Mouse (Mus musculus) embryonic facial prominence, embryonic 14.5 days (tissue): Measurements from ENCODE around the gene Mypop. TPM values are rescaled to one million over a fixed set of nuclear protein-coding genes. Genes with fewer than 3 reads are reported as not detected.

Source experiments
- ATAC-seq: fragments of 200-750 bp; cut with Nextera tagmentation; 2 replicates; pipeline ENCODE4 v1.8.0; 2017; ENCODE audit warnings: low read depth, moderate number of reproducible peaks, moderate TSS enrichment
- DNase-seq: peaks from one replicate; pipeline ENCODE4 v3.0.0-alpha.2; 2015; ENCODE audit warnings: low spot score
- H3K27ac ChIP-seq: fragments of 300-500 bp; sonication (generic); replicated peaks from 2 replicates; pipeline ENCODE4 v1.5.1; 2014; ENCODE audit warnings: low read depth, mild to moderate bottlenecking, low read length, moderate library complexity
- H3K27me3 ChIP-seq: fragments of 300-500 bp; sonication (generic); replicated peaks from 2 replicates; pipeline ENCODE4 v1.6.1; 2014; ENCODE audit warnings: low read length; ENCODE audit not compliant: control insufficient read depth, insufficient read depth
- H3K36me3 ChIP-seq: fragments of 300-500 bp; sonication (generic); 2 replicates; pipeline ENCODE4 v1.6.1; 2014; ENCODE audit warnings: low read length, mixed read lengths; ENCODE audit not compliant: control insufficient read depth, insufficient read depth
- H3K4me1 ChIP-seq: fragments of 300-500 bp; sonication (generic); 2 replicates; pipeline ENCODE4 v1.6.1; 2014; ENCODE audit warnings: antibody characterized with exemption, low read length; ENCODE audit not compliant: control insufficient read depth, insufficient read depth
- H3K4me2 ChIP-seq: fragments of 300-500 bp; sonication (generic); 2 replicates; pipeline ENCODE4 v1.6.1; 2014; ENCODE audit warnings: low read depth, mild to moderate bottlenecking, low read length, moderate library complexity, mixed read lengths
- H3K4me3 ChIP-seq: fragments of 300-500 bp; sonication (generic); 2 replicates; pipeline ENCODE4 v1.5.1; 2014; ENCODE audit warnings: low read depth, mild to moderate bottlenecking, low read length
- H3K9ac ChIP-seq: fragments of 300-500 bp; sonication (generic); 2 replicates; pipeline ENCODE4 v1.6.1; 2014; ENCODE audit warnings: low read depth, mild to moderate bottlenecking, low read length, moderate library complexity, mixed read lengths
- H3K9me3 ChIP-seq: fragments of 300-500 bp; sonication (generic); 2 replicates; pipeline ENCODE4 v1.6.1; 2016; ENCODE audit warnings: low read length; ENCODE audit not compliant: control insufficient read depth
- WGBS: fragments of 180-500 bp; shearing (Covaris S2); extraction: QIAGEN DNeasy Blood & Tissue Kit; methylation state at CpG from one replicate; pipeline ENCODE4 v1.1.7; 2014; 5-methylcytosine and 5-hydroxymethylcytosine counted together
- polyA plus RNA-seq: library from polyadenylated mRNA; unstranded; fragments of >200 nt; fragmentation: Nextera tagmentation; extraction: Ambion mirVana; gene quantifications from 2 replicates; pipeline ENCODE4 v1.2.1, GENCODE M21; 2014

Mypop gene
- polyA plus RNA-seq, 1 experiment from 2014 or later, result 4.0 TPM

DNA sequence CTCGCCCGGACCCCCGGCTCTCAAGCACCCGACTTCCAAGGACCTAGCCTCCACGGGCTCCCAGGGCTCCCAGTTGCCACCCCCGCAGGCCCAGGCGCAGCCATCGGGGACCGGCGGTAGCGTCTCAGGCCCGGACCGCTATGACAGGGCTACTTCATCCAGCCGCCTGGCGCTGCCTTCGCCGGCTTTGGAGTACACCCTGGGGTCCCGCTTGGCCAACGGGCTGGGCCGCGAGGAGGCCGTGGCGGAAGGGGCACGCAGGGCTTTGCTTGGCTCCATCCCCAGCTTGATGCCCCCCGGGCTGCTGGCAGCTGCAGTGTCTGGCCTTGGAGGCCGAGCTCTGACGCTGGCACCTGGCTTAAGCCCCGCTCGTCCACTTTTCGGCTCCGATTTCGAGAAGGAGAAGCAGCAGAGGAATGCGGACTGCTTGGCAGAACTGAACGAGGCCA lies 13.6 kb downstream of the Mypop start:
- peak overlapping the region; percentile 93 for H3K4me2 ChIP-seq
- H3K9ac ChIP-seq, result peak overlapping the region; percentile 93
- no peak for DNase-seq
- no peaks in the 10 kb centered on the region for H3K27me3 ChIP-seq
- ATAC-seq, result no peak
- H3K36me3 ChIP-seq, result peaks cover 32% of the 10 kb centered on the region
- H3K27ac ChIP-seq, result peak overlapping the region; percentile 97
- peaks cover 17% of the 10 kb centered on the region for H3K4me1 ChIP-seq
- H3K9me3 ChIP-seq, result no peaks in the 10 kb centered on the region
- H3K4me3 ChIP-seq, result peak overlapping the region; percentile 90
- WGBS, result 4% methylated on average over 25 of the region's 34 CpGs

DNA sequence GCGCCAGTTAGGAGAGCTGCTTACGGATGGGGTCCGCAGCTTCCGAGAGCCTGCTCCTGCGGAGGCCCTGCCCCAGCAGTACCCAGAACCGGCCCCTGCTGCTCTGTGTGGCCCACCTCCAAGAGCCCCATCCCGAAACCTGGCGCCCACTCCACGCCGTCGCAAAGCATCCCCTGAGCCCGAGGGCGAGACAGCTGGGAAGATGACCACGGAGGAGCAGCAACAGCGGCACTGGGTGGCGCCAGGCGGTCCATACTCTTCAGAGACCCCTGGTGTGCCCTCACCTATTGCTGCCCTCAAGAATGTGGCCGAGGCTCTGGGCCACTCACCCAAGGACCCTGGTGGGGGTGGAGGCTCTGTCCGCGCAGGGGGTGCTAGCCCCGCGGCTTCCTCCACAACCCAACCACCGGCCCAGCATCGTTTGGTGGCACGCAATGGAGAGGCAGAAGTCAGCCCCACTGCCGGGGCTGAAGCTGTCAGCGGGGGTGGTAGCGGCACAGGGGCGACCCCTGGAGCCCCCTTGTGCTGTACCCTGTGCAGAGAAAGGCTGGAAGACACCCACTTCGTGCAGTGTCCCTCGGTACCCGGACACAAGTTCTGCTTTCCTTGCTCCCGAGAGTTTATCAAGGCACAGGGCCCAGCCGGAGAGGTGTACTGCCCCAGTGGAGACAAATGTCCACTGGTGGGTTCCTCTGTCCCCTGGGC lies 14.5 kb downstream of the Mypop start:
- peak overlapping the region; percentile 90 for H3K4me3 ChIP-seq
- H3K9me3 ChIP-seq, result no peaks in the 10 kb centered on the region
- no peak for ATAC-seq
- H3K36me3 ChIP-seq, result peaks cover 32% of the 10 kb centered on the region
- H3K4me2 ChIP-seq, result peak overlapping the region; percentile 93
- no peaks in the 10 kb centered on the region for H3K27me3 ChIP-seq
- 83% methylated on average over 33 of the region's 34 CpGs for WGBS
- peak overlapping the region; percentile 93 for H3K9ac ChIP-seq
- H3K4me1 ChIP-seq, result peaks cover 17% of the 10 kb centered on the region
- no peak for DNase-seq
- no peak overlapping the region for H3K27ac ChIP-seq

DNA sequence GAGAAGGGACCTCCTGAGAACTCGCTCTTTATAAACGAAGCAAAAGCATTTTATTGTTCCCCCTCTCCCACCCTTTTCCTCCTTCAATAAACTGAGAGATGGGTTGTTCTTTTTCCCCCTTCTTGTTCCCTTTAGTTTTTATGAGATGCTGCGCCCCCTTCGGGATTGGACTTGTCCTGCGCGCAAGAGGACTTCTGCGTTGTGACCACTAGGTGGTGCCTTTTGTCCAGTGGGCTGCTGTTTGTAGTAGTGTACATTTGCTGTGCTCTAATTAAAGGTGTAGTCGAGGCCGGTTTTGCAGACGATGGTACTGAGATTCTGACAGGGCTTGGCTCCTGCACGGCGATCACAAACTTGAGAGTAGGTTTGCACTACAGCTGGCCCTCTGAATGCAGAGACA lies 15.4 kb downstream of the Mypop start:
- Histone ChIP-seq H3K4me1 (peaks cover 17% of the 10 kb centered on the region), H3K4me3 (0 out of 2 replicates have a peak overlapping the region, but pooled peaks have one; percentile 4), H3K9ac (peak overlapping the region; percentile 32; the same call in 1 of the 2 replicates), H3K9me3 (no peaks in the 10 kb centered on the region), H3K27me3 (no peaks in the 10 kb centered on the region), H3K36me3 (peaks cover 32% of the 10 kb centered on the region), H3K4me2 (peak overlapping the region; percentile 93), H3K27ac (no peak overlapping the region)
- ATAC-seq (0 out of 2 replicates have a peak, but pooled peaks have one; percentile 8), DNase-seq (peak; percentile 93)
- WGBS, result 9% methylated on average over 12 of the region's 12 CpGs

DNA sequence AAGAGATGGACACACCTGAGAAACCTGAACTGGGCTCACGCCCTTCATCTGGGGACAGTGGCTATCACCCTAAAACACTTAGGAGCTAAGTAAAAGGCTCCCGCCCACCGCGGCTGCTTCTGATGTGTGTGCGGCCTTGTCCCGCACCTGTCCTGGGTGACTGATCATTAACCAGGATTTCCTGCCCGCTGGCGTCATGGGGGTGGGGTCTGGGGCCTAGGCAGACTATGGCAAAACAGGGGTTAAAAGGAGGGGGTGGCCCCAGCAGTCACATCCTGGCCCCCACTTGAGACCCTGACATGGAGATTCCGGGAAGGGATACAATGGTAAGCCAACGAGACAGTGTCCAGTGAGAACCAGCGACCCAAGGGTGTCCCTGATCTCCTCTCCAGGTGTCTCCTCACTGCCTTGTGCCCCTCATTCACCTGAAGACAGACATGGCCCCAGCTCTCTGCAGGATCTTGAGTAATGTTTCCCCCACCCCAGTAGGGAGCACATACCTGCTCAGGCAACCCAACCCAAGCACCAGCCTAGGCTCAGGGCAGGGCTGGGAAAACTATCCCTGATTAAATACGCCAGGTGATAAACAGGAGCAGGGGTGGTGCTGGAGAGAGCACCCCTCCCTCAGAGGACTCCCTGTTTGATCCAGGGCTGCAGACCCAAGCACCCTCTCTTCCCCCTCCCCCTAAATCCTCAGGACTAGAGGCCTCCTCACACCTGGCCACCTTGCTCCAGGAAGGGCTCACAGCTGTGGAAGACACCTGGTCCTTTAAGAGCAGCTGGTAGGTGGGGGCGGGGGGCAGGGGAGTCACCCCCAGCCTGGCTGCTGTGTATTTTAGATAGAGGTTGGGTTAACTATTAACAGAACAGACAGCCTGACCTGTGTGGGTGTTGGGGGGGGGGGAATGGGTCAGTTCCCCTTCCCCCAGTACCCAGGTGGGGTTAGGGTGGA lies 16.3 kb downstream of the Mypop start:
- H3K9ac ChIP-seq, result peak overlapping the region; percentile 32; the same call in 1 of the 2 replicates

DNA sequence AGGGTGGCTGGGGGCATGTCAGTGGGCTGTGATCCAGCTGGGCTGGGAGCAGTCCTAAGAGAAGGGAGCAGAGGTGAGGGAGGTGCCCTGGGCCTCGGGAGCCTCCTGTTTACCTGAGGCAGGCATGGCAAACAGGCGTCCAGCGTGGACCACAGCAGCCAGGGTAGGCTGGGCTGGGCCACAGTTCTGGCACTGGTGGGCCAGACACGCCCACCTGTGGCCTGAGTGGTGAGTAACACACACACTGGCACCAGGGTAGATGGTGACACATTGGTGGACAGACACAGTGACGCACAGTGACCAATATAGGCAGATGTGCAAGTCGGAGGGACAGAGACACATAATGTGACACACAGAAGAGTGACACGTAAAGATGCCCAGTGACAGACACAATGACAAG lies 19.5 kb downstream of the Mypop start:
- DNase-seq (no peak), ATAC-seq (no peak)
- Histone ChIP-seq H3K27ac (no peak overlapping the region), H3K9ac (no peak overlapping the region), H3K4me2 (no peak overlapping the region), H3K36me3 (peaks cover 23% of the 10 kb centered on the region), H3K4me3 (no peak overlapping the region), H3K9me3 (no peaks in the 10 kb centered on the region), H3K27me3 (no peaks in the 10 kb centered on the region), H3K4me1 (peaks cover 19% of the 10 kb centered on the region)
- WGBS, result 83% methylated on average over 7 of the region's 7 CpGs

More for the DNA sequence above, 16.3 kb downstream of the Mypop start:
- ATAC-seq (no peak), DNase-seq (no peak)
- no peak overlapping the region for H3K27ac ChIP-seq
- 79% methylated on average over 13 of the region's 13 CpGs for WGBS
- peaks cover 24% of the 10 kb centered on the region for H3K4me1 ChIP-seq
- H3K4me2 ChIP-seq, result 0 out of 2 replicates have a peak overlapping the region, but pooled peaks have one; percentile 21
- H3K9me3 ChIP-seq, result no peaks in the 10 kb centered on the region
- peaks cover 32% of the 10 kb centered on the region for H3K36me3 ChIP-seq
- no peaks in the 10 kb centered on the region for H3K27me3 ChIP-seq
- H3K4me3 ChIP-seq, result no peak overlapping the region

DNA sequence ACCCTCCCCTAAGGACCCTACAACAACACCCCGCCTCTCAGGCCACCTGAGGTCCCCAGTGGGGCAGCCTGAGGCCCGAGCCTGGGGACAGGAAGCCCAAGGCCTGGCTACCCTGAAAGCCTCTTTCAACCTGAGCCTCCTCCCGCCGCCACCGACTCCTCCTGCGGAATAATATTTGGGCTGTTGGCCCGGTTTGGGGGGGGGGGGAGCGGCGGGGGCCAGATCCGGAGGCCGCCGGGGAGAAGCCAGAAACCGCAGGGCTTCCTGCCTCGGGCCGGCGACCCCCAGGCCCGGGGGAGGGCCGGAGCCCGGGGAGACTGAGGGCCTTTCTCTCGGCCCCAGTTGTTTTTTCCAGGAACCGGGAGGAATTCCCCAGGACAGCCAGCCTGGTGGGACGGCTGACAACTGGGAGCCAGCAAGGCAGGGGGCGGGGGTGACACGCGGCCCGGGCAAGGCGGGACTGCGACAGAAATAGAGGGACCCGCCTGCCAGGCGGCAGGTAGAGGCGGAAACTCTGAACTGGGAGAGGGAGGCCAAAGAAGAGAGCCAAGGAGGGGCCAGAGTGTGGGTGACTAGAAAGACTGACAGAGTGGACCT lies 21.1 kb downstream of the Mypop start:
- ATAC-seq, result peak; percentile 27
- peak; percentile 61 for DNase-seq
- Histone ChIP-seq H3K4me2 (peak overlapping the region; percentile 69), H3K4me1 (peaks cover 11% of the 10 kb centered on the region), H3K9ac (peak overlapping the region; percentile 67), H3K36me3 (peaks cover 9% of the 10 kb centered on the region), H3K27me3 (no peaks in the 10 kb centered on the region), H3K27ac (peak overlapping the region; percentile 72), H3K4me3 (peak overlapping the region; percentile 34), H3K9me3 (no peaks in the 10 kb centered on the region)
- WGBS, result 4% methylated on average over 14 of the region's 31 CpGs

DNA sequence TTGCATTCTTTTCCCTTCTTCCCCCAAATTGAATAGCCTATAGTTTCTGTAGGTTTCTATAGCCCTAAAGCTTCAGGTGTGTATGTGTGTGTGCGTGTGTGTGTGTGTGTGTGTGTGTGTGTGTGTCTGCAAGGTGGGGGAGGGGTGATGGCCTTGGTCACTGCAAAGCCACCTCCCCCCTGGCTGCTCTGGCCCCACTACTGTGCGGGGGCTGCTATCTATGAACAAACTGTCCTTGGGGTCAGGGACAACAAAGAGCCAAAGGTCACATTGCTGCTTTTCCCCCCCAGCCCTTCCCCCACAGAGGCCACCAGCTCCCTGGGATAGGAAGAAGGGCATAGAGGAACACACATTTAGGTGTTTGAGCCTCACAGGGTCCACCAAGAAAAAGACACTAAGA lies 21.8 kb downstream of the Mypop start:
- ATAC-seq (no peak), DNase-seq (no peak)
- peak overlapping the region; percentile 69; the same call in 1 of the 2 replicates for H3K4me2 ChIP-seq
- H3K4me1 ChIP-seq, result peaks cover 11% of the 10 kb centered on the region
- no peaks in the 10 kb centered on the region for H3K27me3 ChIP-seq
- H3K36me3 ChIP-seq, result peaks cover 2% of the 10 kb centered on the region; the same call in 1 of the 2 replicates
- H3K9ac ChIP-seq, result no peak overlapping the region
- no peak overlapping the region; the same call in 1 of the 2 replicates for H3K4me3 ChIP-seq
- H3K27ac ChIP-seq, result no peak overlapping the region
- no peaks in the 10 kb centered on the region for H3K9me3 ChIP-seq
- 42% methylated on average over 2 of the region's 2 CpGs for WGBS

DNA sequence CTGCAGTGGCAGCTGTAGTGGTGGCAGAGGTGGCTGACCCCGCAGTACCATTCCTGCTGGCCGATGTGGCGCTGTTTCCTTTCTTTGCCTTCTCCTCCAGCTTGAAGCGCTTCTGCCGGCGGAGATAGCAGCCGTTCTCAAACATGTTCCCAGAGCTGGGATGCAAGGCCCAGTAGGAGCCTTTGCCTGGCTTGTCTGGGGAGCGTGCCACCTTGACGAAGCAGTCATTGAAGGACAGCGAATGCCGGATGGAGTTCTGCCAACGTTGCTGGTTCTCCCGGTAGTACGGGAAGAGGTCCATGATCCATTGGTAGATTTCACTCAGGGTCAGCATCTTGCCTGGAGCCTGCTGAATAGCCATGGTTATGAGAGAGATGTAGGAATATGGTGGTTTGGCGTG lies 23.4 kb downstream of the Mypop start:
- no peak overlapping the region for H3K4me2 ChIP-seq
- H3K4me3 ChIP-seq, result no peak overlapping the region
- no peaks in the 10 kb centered on the region for H3K36me3 ChIP-seq
- no peak overlapping the region for H3K27ac ChIP-seq
- 61% methylated on average over 15 of the region's 15 CpGs for WGBS
- H3K4me1 ChIP-seq, result peaks cover 11% of the 10 kb centered on the region
- H3K27me3 ChIP-seq, result no peaks in the 10 kb centered on the region
- ATAC-seq (no peak), DNase-seq (no peak)
- H3K9me3 ChIP-seq, result no peaks in the 10 kb centered on the region
- no peak overlapping the region for H3K9ac ChIP-seq
